Mouse (Mus musculus) forebrain, embryonic 11.5 days (tissue): ENCODE measurements around the gene Moap1. TPM values are rescaled to one million over a fixed set of nuclear protein-coding genes. Genes with fewer than 3 reads are reported as not detected.
A peak's percentile ranks its signal among the peaks of the same experiment; 100 is the strongest.

Source experiments
- ATAC-seq: fragments of 200-750 bp; cut with Nextera tagmentation; replicated peaks from 2 replicates; pipeline ENCODE4 v1.8.0; 2017; ENCODE audit warnings: moderate TSS enrichment; ENCODE audit not compliant: low FRiP score
- DNase-seq: peaks from one replicate; pipeline ENCODE4 v3.0.0-alpha.2; 2017; ENCODE audit warnings: low spot score
- H3K27ac ChIP-seq: fragments of 300-500 bp; sonication (generic); 2 replicates; pipeline ENCODE4 v1.5.1; 2014; ENCODE audit warnings: low read depth, low read length
- H3K27me3 ChIP-seq: fragments of 300-500 bp; sonication (generic); 2 replicates; pipeline ENCODE4 v1.6.1; 2014; ENCODE audit warnings: mild to moderate bottlenecking, low read length, mixed read lengths; ENCODE audit not compliant: control insufficient read depth, insufficient read depth
- H3K36me3 ChIP-seq: fragments of 300-500 bp; sonication (generic); 2 replicates; pipeline ENCODE4 v1.6.1; 2014; ENCODE audit warnings: mild to moderate bottlenecking, low read length, moderate library complexity, mixed read lengths; ENCODE audit not compliant: control insufficient read depth, insufficient read depth
- H3K4me1 ChIP-seq: fragments of 300-500 bp; sonication (generic); replicated peaks from 2 replicates; pipeline ENCODE4 v1.6.1; 2014; ENCODE audit warnings: low read length, mixed read lengths; ENCODE audit not compliant: control insufficient read depth, insufficient read depth
- H3K4me2 ChIP-seq: fragments of 300-500 bp; sonication (generic); 2 replicates; pipeline ENCODE4 v1.6.1; 2014; ENCODE audit warnings: low read depth, mild to moderate bottlenecking, low read length, moderate library complexity, mixed read lengths; ENCODE audit not compliant: severe bottlenecking
- H3K4me3 ChIP-seq: fragments of 300-500 bp; sonication (generic); 2 replicates; pipeline ENCODE4 v1.5.1; 2014; ENCODE audit warnings: low read depth, low read length
- H3K9ac ChIP-seq: fragments of 300-500 bp; sonication (generic); 2 replicates; pipeline ENCODE4 v1.6.1; 2014; ENCODE audit warnings: low read length
- H3K9me3 ChIP-seq: fragments of 300-500 bp; sonication (generic); 2 replicates; pipeline ENCODE4 v1.6.1; 2016; ENCODE audit warnings: low read length, mixed read lengths; ENCODE audit not compliant: control insufficient read depth
- WGBS: fragments of 180-500 bp; shearing (Covaris S2); extraction: QIAGEN DNeasy Blood & Tissue Kit; methylation state at CpG from one replicate; pipeline ENCODE4 v1.1.7; 2014; 5-methylcytosine and 5-hydroxymethylcytosine counted together
- polyA plus RNA-seq: library from polyadenylated mRNA; unstranded; fragments of >200 nt; fragmentation: Nextera tagmentation; extraction: Ambion mirVana; gene quantifications from 2 replicates; pipeline ENCODE4 v1.2.1, GENCODE M21; 2014

Moap1 gene
- polyA plus RNA-seq, 1 experiment from 2014 or later = 34.4 TPM

DNA sequence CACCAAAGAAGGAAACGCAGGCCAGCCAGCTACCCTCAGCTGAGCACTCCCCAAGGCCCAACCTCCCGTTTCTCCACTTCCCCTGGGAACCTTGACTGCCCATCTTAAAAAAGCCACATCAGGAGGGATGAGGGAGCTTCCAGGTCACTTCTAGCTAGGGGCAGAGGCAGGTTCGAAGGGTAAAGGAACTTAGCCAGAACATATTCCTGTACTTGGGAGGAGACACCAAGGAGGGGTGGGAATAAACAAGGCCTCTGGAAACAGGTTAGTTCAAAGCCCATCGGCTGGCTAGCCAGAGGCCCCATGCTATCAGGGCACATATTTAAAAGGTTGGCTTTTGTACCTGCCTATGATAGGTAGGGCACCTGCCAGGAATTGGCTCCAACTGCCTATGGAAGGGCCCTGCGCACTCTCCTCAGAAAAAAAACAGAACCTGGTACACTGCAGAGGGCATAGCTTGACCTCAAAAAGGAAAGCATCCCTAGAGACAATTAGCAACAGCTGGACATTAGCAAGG is 41.7 kb downstream of the Moap1 start:
- H3K4me2 ChIP-seq = no peak overlapping the region
- 91% methylated on average over 5 of the region's 5 CpGs for WGBS
- no peak overlapping the region for H3K27ac ChIP-seq
- H3K36me3 ChIP-seq = no peaks in the 10 kb centered on the region
- H3K9me3 ChIP-seq = no peaks in the 10 kb centered on the region
- H3K27me3 ChIP-seq = no peaks in the 10 kb centered on the region
- H3K4me1 ChIP-seq = peaks cover 32% of the 10 kb centered on the region
- no peak for ATAC-seq
- no peak overlapping the region for H3K9ac ChIP-seq
- DNase-seq = no peak
- no peak overlapping the region for H3K4me3 ChIP-seq

DNA sequence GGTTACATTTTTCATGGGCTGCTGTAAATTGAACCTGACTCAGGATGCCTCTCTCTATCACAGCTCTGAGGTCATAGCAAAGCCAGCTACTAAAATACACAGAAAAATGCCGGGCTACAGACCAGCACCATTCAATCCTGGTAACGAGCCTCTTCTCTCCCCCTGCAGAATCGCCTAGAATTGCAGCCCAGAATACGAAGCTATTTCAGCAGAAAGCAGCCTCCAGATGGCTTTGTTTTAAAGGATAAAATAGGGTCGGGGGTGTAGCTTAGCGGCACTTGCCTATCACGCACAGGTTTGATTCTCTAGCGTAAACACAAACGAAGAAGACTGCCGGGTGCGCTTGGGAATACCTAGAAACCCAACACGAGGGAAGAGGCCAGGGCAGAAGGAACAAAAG is 43.0 kb downstream of the Moap1 start:
- no peak for DNase-seq
- Histone ChIP-seq H3K27ac (no peak overlapping the region), H3K36me3 (no peaks in the 10 kb centered on the region), H3K4me1 (peaks cover 32% of the 10 kb centered on the region), H3K4me2 (no peak overlapping the region), H3K4me3 (no peak overlapping the region), H3K9me3 (no peaks in the 10 kb centered on the region), H3K27me3 (no peaks in the 10 kb centered on the region), H3K9ac (no peak overlapping the region)
- 58% methylated on average over 12 of the region's 12 CpGs for WGBS
- ATAC-seq = no peak

DNA sequence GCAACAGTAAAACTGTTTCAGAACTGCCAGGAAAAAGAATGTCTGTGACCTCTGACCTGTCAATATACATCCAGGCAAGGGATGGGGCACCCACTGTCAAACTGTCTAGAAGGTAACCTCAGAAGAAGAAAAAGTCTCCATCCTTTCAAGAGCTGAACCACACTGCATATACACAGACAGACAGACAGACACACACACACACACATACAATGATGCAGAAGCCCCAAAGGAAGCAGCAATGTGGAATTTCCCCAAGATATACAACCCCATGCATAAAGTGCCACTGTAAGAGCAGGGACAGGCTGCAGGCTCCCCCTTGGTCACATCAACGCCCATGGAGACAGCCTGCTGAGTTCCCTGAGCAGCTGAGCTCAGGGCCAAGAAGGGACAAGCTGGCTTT is 44.3 kb downstream of the Moap1 start:
- ATAC-seq = no peak
- H3K27me3 ChIP-seq = no peaks in the 10 kb centered on the region
- H3K4me1 ChIP-seq = peaks cover 34% of the 10 kb centered on the region
- 19% methylated on average over 1 of the region's 1 CpGs for WGBS
- no peak overlapping the region for H3K4me3 ChIP-seq
- DNase-seq = no peak
- H3K9me3 ChIP-seq = no peaks in the 10 kb centered on the region
- no peaks in the 10 kb centered on the region for H3K36me3 ChIP-seq
- H3K9ac ChIP-seq = peak overlapping the region; percentile 28; the same call in 1 of the 2 replicates
- no peak overlapping the region for H3K4me2 ChIP-seq
- no peak overlapping the region; the same call in 1 of the 2 replicates for H3K27ac ChIP-seq

DNA sequence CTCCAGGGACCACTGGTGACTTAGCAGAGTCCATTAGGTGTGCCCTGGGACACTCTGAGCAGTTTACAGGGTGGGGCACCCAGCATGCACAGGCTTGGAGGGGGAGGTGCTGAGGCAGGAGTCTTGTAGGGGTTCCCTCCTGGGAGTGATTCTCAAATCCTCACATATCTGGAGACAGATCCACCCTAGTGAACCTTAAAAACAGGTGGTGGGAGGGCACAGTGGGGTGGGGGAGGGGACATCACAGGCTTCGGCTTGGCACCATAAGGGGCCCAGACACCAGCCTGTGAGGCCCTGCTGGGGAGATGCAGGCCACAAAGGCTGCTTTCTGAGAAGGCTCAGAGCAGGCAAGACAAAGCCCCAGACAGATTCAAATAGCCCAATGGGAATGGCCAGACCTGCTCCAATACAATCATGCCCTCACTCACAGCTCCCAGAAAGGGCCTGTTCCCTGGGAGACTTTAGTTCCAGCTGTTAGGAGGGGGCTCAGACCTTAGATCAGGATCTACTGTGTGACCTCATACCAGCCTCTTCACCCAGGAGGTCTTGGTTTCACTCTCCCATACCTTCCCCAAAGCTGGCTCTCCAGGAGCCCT is 45.3 kb downstream of the Moap1 start:
- DNase-seq (peak; percentile 73), ATAC-seq (peak; percentile 81)
- Histone ChIP-seq H3K4me1 (peaks cover 32% of the 10 kb centered on the region), H3K27ac (peak overlapping the region; percentile 77), H3K4me2 (no peak overlapping the region), H3K9ac (peak overlapping the region; percentile 37), H3K36me3 (no peaks in the 10 kb centered on the region), H3K27me3 (no peaks in the 10 kb centered on the region), H3K4me3 (no peak overlapping the region), H3K9me3 (no peaks in the 10 kb centered on the region)
- WGBS = 5% methylated on average over 1 of the region's 1 CpGs

DNA sequence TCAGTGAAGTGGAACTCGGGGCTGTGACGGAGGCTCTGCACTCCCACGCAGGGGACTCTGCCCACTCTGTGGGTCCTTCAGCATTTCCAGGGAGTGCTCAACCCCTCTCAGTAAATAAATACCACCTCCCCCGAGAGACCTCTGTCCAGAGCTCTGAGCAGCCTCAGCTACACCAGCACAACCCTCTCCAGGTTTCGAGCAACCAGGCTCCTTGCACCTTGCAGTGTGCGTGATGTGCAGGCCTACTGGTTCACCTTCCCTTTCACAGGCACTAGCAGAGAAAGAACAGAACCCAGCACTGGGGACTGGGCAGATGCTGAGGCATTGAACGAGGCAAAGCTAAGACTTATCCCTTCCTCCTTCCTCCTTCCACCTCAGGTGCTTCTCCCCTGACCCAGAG is 46.1 kb downstream of the Moap1 start:
- no peaks in the 10 kb centered on the region for H3K36me3 ChIP-seq
- no peaks in the 10 kb centered on the region for H3K27me3 ChIP-seq
- H3K9me3 ChIP-seq = no peaks in the 10 kb centered on the region
- no peak overlapping the region for H3K4me2 ChIP-seq
- H3K4me3 ChIP-seq = no peak overlapping the region
- ATAC-seq = no peak
- no peak overlapping the region for H3K27ac ChIP-seq
- DNase-seq = no peak
- peaks cover 28% of the 10 kb centered on the region for H3K4me1 ChIP-seq
- peak overlapping the region; percentile 37; the same call in 1 of the 2 replicates for H3K9ac ChIP-seq
- 76% methylated on average over 7 of the region's 7 CpGs for WGBS

DNA sequence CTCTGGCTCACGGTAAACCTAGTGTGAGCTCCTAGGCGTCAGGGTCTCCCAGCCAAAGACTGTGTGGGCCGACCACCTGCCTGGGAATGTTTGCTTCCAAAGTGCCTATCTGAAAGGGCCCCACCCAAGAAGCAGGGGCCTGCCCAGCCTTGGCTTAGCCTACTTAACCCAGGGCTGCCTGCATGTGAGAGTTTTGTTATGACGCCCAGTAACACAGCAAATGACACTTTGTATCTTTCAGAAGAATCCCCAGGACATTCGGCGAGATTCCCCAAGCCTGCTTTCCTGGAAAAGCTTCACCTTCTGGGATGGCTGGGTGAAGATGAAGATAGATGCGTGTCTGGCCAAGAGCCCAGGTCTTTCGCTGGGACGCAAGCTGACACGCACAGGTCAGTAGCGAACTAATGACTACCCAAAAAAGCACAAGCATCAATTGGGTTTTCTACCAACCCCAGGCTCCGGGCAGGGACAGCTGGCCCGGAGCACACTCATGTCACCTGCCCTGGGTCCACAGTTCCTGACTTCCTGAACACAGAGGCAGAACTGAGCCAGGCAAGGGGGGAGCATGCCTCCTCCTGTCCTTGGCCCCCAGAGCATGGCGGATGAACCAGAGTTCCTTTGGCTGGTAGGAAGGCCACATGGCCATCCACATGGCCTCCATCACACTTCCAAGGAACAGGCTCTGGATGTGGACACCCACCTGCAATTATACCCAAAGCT is 46.7 kb downstream of the Moap1 start:
- 92% methylated on average over 14 of the region's 14 CpGs for WGBS
- Histone ChIP-seq H3K9me3 (no peaks in the 10 kb centered on the region), H3K9ac (no peak overlapping the region), H3K4me3 (no peak overlapping the region), H3K27ac (no peak overlapping the region), H3K36me3 (no peaks in the 10 kb centered on the region), H3K27me3 (no peaks in the 10 kb centered on the region), H3K4me2 (no peak overlapping the region), H3K4me1 (peaks cover 23% of the 10 kb centered on the region)
- DNase-seq = no peak
- no peak for ATAC-seq

DNA sequence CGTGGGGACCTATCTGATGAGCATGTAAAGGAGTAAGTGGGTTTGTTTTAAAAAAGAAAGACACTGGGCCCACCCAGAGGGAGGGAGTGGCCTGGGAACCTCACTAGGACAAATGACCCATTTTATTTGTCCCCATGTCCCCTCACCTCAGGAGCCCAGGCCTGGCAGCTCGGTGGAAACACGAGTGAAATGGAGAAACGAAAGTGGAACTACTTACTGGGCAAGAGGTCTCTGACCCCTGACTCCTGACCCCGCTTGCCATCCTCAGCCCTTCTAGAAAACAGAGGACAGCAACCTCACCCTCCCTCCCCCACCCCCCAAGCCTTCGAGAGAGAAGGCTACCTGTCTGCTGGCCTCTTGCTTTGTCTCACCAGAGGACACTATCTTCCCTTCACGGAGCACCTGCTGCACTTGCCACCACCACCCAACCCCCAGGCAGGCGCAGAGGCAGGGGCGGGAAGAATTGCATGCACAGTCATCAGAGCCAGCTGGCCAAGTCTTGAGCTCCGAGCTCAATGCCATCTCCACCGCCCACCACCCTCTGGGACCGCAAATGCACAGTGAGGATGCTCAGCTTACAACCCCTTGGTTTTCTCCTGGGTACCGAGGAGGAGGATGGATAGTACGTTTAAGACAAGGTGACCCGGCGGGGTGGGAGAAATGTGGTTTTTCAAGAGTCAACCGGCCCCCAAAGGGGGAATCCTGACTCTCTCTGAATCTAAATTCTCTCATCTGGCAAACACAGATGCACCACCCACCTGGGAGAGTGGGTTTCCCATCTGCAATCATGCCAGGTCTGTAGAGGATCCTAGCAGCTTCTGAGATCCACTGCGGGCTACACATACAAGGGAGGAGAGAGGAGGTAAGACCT is 47.9 kb downstream of the Moap1 start:
- no peaks in the 10 kb centered on the region for H3K36me3 ChIP-seq
- WGBS = 63% methylated on average over 18 of the region's 18 CpGs
- no peak overlapping the region for H3K27ac ChIP-seq
- DNase-seq = no peak
- no peak overlapping the region for H3K4me2 ChIP-seq
- H3K4me1 ChIP-seq = peaks cover 23% of the 10 kb centered on the region
- no peak overlapping the region for H3K9ac ChIP-seq
- H3K4me3 ChIP-seq = no peak overlapping the region
- H3K27me3 ChIP-seq = no peaks in the 10 kb centered on the region
- no peaks in the 10 kb centered on the region for H3K9me3 ChIP-seq
- no peak for ATAC-seq
